Mouse (Mus musculus) naive thymus-derived CD4-positive, alpha-beta T cell, adult 2 months (primary cell): ENCODE measurements around the gene Pnpo.

ENCODE experiments used
- DNase-seq: peaks from one replicate; pipeline ENCODE4 v3.0.0-alpha.2; 2011; ENCODE audit warnings: low read depth

Gene Pnpo

DNA sequence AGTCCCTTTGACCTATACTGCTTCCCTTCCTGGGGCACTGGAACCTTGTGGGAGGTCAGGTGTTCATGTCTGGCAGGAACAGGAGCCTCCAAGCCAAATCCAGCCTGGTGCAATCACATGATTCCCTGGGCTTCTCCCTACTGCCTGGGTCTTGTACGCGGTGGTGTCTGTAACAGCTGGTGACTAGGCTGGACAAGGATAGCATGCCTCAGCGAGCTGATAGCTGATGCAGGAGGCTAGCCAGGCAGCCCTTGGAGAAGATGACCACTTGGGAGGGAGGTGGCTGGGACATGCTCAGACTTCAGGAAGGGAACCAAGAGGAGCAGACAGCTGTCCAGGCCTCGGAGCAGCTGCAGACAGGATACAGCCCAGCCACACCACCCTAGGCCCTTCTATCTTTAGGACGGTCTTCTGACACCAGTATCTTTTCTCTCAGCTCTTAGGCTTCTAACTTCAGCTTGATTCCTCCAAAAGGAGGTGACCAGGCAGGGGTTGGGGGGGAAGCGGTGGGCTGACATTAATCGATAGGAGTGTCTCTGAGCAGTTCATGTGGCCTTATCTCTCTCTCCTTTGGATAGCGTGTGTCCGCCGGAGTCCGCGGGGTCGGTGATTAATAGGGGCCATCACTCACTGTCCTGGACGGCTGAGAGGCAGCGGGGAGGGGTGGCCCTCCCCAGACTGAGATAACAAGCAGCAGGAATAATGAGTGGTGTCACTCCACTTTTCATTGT is 37.2 kb downstream of the Pnpo start:
- DNase-seq: no peak

DNA sequence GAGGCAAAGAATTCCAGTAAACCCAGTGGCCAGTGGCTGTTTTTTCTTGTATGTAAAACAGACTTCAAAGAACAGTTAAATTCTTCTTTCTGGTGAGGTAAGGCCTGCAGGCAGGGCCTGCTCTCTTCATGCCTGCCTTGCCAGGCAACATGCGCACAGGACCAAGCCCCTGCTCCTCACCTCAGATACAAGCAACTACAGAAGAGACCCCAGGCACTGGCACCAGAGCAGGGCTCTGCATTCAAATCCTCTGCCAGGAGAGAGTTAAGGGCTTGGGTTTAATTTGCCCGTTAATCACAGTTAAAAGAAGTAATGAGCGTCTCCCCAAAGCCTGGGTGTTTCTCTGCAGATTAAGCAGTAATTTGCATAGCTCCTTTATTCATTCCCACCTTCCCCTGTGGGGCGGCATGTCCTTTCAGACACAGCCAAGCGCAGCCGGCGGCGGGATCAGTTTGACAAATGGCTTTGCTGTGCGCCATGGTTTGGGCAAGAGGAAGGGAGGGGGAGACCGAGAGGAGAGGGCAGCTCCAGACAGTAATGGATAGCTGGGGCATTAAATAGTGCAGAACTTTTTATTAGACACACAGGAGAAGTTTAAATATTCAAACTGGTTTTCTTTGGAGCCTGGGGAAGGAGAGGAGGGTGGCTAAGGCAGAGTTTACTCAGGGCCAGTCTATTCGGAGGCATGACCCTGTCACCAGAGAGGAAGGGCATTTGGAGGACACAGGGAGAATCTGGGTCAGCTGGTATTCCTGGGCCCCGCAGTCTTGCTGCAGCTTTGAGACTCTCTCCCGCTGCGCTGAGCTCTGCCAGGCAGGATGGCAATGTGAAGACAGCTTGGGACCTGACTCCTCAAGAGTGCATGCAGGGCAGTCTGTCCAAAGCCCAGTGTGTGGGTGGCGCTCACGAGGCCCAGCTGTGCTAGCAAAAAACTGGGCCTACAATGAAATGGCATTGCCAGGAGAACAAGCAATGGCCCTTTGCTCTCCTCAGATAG is 40.8 kb downstream of the Pnpo start:
- DNase-seq: no peak

DNA sequence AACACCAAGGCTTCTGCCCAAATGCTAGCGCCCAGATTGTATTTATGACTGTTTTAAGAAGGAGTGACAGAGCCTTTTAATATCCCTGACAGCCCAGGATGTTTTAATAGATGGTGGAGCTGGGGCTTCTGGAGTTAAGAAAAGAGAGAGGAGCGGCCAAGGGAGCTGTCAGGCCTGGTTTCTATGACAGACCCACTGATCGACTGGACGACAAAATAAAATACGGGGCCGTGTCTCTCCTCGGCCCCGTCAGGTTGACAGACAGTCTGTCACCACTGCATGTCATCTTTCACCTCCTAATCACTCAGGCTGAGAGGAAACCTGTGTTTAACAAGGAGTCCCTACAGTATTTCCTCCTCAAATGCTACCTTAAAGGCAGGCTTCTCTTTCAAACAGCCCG is 42.5 kb downstream of the Pnpo start:
- DNase-seq: no peak

DNA sequence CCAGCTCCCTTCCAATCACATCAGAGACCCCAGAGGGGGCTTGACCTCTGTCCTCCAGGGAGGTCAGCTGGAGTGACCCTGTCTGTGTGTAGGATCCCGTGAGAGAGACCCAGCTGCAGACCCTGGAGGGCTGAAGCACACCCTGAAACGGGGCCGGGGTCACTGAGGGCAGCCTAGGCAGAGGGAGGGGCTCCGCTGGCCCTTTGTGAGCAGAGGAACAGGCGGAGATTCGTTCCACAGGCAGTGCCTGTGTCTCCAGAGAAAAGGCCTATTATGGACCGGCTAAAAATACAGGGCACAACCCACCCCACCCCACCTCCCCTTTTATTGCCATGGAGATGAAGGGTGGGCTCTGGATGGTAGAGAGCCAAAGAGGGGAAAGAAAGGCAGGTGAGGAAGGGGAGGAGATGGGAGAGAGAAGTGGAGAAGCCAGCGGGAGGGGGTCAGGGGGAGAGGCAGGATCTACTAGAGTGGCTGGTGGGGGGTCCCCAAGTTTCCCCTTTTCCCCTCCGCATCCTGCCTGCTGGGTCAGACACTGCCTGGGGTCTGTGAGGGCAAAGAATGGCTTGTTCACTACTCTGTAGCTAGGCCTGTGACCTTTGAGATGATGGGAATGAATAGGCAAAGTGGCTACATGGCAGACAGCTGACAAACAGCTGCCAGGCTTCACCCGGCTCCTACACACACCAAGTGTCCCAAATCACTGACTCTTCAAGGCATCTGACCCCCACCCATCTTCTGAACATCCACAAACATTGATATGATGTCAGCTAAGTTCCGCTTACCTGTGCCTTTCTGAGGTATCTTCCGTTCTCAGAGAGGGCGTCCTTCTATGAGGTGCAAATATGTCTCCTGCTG is 44.1 kb downstream of the Pnpo start:
- DNase-seq: no peak

DNA sequence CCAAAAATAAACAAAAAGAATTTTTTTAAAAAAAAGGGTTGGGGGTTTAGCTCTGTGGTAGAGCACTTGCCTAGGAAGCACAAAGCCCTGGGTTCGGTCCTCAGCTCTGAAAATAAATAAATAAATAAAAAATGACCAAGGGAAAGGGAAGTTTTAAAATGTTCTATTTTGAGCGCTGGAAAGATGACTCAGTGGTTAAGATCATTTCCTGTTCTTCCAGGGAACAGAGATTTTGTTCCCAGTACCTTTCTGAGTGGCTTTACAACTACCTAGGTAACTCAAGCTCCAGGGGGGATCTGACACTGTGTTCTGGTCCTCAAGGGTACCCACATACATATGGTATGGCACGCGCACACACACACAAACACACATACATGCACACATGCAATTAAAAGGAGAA is 47.9 kb downstream of the Pnpo start:
- DNase-seq: no peak

DNA sequence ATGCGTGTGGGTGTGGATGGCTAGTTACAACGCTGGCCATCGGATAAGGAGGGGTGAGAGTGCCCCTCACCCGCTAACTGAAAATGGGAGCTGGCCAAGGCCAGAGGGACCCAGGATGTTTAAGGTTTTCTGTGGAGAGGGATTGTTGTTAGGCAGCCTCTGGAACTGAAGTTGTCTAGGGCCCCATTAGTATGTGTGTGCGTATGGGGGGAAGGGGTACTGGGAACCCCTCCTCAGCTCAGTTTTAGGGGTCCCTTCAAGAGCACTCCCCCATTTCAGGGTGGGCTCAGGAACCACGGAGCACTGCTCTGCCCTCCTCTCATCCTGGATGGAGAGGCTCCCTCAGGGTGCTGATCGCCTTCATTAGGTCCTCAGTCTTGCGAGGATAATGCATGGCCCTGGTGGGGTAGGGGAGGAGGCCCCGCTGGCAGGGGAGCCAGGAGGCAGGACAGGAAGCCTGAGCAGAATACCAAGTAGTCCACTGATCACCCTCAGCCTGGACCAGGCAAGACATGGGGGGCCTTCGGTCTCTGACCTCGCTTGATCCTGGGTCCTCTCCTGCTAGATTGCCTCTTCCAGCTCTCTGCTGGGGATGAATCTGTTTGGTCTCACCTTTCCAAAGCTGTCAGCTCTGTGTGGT is 50.5 kb downstream of the Pnpo start:
- no peak for DNase-seq

DNA sequence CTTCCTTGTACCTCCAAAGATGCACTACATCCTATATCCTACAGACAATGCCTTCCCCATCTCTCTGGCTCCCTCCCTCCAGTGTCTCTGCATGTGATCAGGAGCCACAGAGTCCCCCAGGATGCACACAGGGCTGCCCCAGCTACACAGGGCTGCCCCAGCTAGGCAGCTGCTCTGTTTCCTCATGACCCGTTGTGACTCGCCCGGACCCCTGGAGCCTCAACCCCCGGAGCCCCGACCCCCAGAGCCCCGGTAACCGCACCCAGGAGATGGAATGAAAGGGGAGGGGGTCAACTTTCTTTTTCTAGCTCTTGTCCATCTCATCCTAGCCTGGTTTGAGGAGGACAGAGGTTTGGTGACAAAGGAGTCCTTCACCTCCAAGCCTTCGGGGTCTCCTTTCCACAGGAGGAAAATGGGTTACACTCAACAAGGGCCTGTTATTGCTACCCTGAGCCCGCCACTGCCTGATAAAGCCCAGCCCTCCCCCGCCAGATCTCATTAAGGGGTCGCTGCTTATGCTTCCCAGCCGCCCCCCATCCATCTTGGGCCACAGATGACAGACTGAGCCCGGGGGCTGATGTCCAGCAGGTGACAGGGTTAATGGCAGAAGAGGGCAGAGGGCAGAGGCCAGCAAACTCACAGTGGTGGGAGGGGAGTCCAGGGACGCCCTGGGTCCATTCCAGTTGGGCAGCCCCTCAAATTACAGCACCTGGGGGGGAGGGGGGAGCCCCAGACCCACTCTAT is 51.8 kb downstream of the Pnpo start:
- no peak for DNase-seq
